Mouse (Mus musculus) E14TG2a.4 (cell line): ENCODE measurements around the gene Mgat2.

Experiments used
- CTCF ChIP-seq: conservative IDR thresholded peaks from 2 replicates; pipeline ENCODE4 v1.5.1; 2014; ENCODE audit warnings: low read length
- POU5F1 ChIP-seq: IDR thresholded peaks from 2 replicates; pipeline ENCODE4 v1.6.1; 2014; ENCODE audit warnings: low read length, borderline replicate concordance

GRCm38 (mm10) chr12:69158366-69158764 is 25.6 kb upstream of the Mgat2 start:
- TF ChIP-seq CTCF (no peak), POU5F1 (no peak)
